Mouse (Mus musculus): ENCODE measurements around the gene Micall2. TPM values are rescaled to one million over a fixed set of nuclear protein-coding genes. Genes with fewer than 3 reads are reported as not detected.

Gene Micall2
- polyA plus RNA-seq, 1 experiment from 2014 or later: 3.5 TPM

GRCm38 (mm10) chr5:139668494-139668893, 67.6 kb downstream of the Micall2 start:
- peak; percentile 47 for ATAC-seq (ENCODE audit: borderline replicate concordance, extremely low read depth, low FRiP score, low TSS enrichment)
- Histone ChIP-seq H3K36me3 (no peaks in the 10 kb centered on the region), H3K4me1 (0 out of 2 replicates have a peak, but pooled peaks cover 3% of the 10 kb centered on the region), H3K4me3 (no peak overlapping the region), H3K9me3 (no peaks in the 10 kb centered on the region), H3K9ac (no peak overlapping the region), H3K27ac (no peak overlapping the region), H3K27me3 (peaks cover 68% of the 10 kb centered on the region), H3K4me2 (no peak overlapping the region; the same call in 1 of the 2 replicates)
- whole genome bisulfite sequencing: 1% methylated on average over 24 of the region's 24 CpGs

GRCm38 (mm10) chr5:139666496-139666895, 69.6 kb downstream of the Micall2 start:
- 19% methylated on average over 2 of the region's 2 CpGs for WGBS

GRCm38 (mm10) chr5:139665375-139665774, 70.8 kb downstream of the Micall2 start:
- Histone ChIP-seq H3K9me3 (no peaks in the 10 kb centered on the region), H3K4me2 (no peak overlapping the region), H3K9ac (no peak overlapping the region), H3K27ac (no peak overlapping the region), H3K4me3 (no peak overlapping the region), H3K27me3 (peaks cover 63% of the 10 kb centered on the region), H3K4me1 (0 out of 2 replicates have a peak, but pooled peaks cover 3% of the 10 kb centered on the region), H3K36me3 (no peaks in the 10 kb centered on the region)
- WGBS: 33% methylated on average over 3 of the region's 3 CpGs
- no peak for ATAC-seq (ENCODE audit: borderline replicate concordance, extremely low read depth, low FRiP score, low TSS enrichment)

More at GRCm38 (mm10) chr5:139666496-139666895, 69.6 kb downstream of the Micall2 start:
- no peak overlapping the region for H3K4me2 ChIP-seq
- H3K36me3 ChIP-seq: no peaks in the 10 kb centered on the region
- no peak overlapping the region for H3K9ac ChIP-seq
- peaks cover 58% of the 10 kb centered on the region for H3K27me3 ChIP-seq
- 0 out of 2 replicates have a peak, but pooled peaks cover 3% of the 10 kb centered on the region for H3K4me1 ChIP-seq
- ATAC-seq (ENCODE audit: borderline replicate concordance, extremely low read depth, low FRiP score, low TSS enrichment): no peak
- H3K9me3 ChIP-seq: no peaks in the 10 kb centered on the region
- H3K4me3 ChIP-seq: no peak overlapping the region
- H3K27ac ChIP-seq: no peak overlapping the region

DNA sequence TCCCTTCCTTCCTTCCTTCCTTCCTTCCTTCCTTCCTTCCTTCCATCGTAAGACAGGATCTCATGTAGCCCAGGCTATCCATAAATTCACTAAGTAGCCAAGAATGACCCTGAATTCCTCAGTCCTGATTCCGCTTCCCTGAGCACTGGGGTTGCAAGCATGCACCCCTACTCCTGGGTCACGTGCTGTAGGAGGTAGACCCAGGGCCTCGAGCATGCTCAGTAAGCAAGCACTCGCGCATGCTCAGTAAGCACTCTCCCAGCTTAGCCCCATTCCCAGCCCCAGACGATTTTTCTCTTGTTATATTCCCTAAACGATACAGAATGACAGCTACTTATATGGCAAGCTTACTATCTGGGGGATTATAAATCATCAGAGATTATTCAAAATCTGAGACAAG, 74.4 kb downstream of the Micall2 start:
- Histone ChIP-seq H3K4me2 (no peak overlapping the region), H3K27me3 (peaks cover 57% of the 10 kb centered on the region), H3K36me3 (no peaks in the 10 kb centered on the region), H3K9ac (no peak overlapping the region), H3K9me3 (no peaks in the 10 kb centered on the region), H3K4me1 (no peaks in the 10 kb centered on the region), H3K27ac (no peak overlapping the region), H3K4me3 (no peak overlapping the region)
- 58% methylated on average over 7 of the region's 8 CpGs for WGBS
- ATAC-seq (ENCODE audit: borderline replicate concordance, extremely low read depth, low FRiP score, low TSS enrichment): no peak

DNA sequence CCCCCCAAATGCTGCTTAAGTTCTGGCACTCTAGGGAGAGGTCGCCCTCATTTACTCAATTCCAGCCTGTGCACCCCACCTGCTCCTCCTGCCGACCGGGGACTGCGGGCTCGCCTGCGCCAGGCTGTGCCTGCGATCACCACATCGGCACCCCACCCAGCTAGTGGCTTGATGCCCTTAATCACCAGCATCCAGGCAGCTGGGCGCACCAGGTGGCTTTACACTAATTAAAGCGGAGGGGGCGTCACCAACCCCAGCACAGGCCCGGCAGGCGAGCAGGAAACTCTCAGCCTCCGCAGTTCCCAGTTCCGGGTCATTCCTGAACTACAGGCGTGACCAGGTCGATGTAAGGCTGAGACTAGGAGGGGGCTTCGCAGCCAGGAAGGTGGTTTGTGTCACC, 76.8 kb downstream of the Micall2 start:
- no peak overlapping the region for H3K4me2 ChIP-seq
- H3K36me3 ChIP-seq: no peaks in the 10 kb centered on the region
- no peak overlapping the region for H3K27ac ChIP-seq
- WGBS: 2% methylated on average over 18 of the region's 18 CpGs
- no peaks in the 10 kb centered on the region for H3K4me1 ChIP-seq
- no peak for ATAC-seq (ENCODE audit: borderline replicate concordance, extremely low read depth, low FRiP score, low TSS enrichment)
- H3K9me3 ChIP-seq: no peaks in the 10 kb centered on the region
- peaks cover 55% of the 10 kb centered on the region for H3K27me3 ChIP-seq
- no peak overlapping the region for H3K9ac ChIP-seq
- no peak overlapping the region for H3K4me3 ChIP-seq

DNA sequence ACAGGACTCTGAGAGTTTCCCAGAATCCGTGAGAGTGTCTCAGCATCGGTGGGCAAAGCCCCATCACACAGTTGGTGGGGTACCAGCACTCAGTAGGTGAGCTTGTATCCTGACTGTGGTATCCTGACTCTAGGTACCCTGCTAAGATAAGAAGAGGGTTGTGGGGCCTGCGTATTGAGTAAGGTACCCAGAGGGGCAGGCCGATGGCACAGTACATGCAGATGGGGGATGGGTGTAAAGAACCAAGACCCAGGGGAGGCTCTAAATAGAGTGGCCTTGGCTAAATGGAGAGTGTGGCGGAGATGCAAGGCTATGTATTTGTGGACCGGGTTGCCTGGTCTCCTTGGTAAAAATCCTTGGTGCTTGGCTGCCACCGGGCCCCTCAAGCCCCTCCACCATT, 77.3 kb downstream of the Micall2 start:
- ATAC-seq (ENCODE audit: borderline replicate concordance, extremely low read depth, low FRiP score, low TSS enrichment): no peak
- WGBS: 34% methylated on average over 7 of the region's 7 CpGs
- H3K4me1 ChIP-seq: no peaks in the 10 kb centered on the region
- H3K36me3 ChIP-seq: no peaks in the 10 kb centered on the region
- no peak overlapping the region for H3K27ac ChIP-seq
- H3K9me3 ChIP-seq: no peaks in the 10 kb centered on the region
- no peak overlapping the region for H3K4me3 ChIP-seq
- H3K4me2 ChIP-seq: no peak overlapping the region
- H3K9ac ChIP-seq: no peak overlapping the region
- H3K27me3 ChIP-seq: peaks cover 56% of the 10 kb centered on the region

DNA sequence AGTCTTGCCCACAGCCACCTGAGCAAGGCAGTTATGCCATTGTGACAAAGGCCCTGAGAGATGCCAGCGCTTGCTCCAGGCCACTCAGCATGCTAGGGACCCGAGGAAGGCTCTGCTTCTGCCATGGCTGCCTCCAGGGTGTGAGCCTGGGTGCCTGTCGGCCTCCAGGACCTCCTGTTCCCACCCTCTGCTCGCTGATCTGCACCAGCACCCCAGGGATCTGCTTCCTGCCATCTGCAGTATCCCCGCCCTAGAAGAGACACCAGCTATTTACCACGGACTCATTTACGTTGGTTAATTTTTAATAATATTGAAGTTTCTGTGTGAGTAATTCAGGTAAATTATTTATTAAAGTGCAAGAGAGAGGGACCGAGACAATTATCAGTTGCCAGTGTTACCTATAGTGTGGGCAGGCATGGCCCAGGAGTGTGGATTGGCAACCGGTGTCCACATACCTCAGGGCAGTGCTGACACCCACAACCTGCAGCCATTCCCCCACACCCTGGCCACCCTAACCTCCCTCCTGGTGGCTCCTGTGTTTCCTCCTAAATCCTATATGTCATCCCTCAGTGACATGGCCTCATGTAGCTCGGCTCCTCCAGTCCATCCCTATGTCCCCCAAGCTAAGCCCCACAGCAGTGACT, 78.1 kb downstream of the Micall2 start:
- no peak overlapping the region for H3K4me3 ChIP-seq
- H3K4me1 ChIP-seq: no peaks in the 10 kb centered on the region
- H3K36me3 ChIP-seq: no peaks in the 10 kb centered on the region
- no peak overlapping the region for H3K27ac ChIP-seq
- H3K9me3 ChIP-seq: no peaks in the 10 kb centered on the region
- peaks cover 56% of the 10 kb centered on the region for H3K27me3 ChIP-seq
- ATAC-seq (ENCODE audit: borderline replicate concordance, extremely low read depth, low FRiP score, low TSS enrichment): no peak
- H3K9ac ChIP-seq: no peak overlapping the region
- 50% methylated on average over 10 of the region's 10 CpGs for WGBS
- H3K4me2 ChIP-seq: no peak overlapping the region

Small RNA genes within 50 kb of the gene (microRNA-seq; reads per million reads assigned to microRNA genes)
- not detected for gene Mir7037

Other genes with a start within 250 kb of the Micall2 start
- 0.09 TPM in 1 of 2 replicates, not detected in the other for gene Uncx, start 192.8 kb downstream of the Micall2 start, polyA plus RNA-seq (2015; fragmentation: Nextera tagmentation; extraction: Ambion mirVana)
- gene Ints1, start 39.3 kb upstream of the Micall2 start, polyA plus RNA-seq (2015; fragmentation: Nextera tagmentation; extraction: Ambion mirVana): 22.8 and 24.7 TPM in 2 replicates
- 14.1 and 15.3 TPM in 2 replicates for gene Mafk, start 55.2 kb upstream of the Micall2 start, polyA plus RNA-seq (2015; fragmentation: Nextera tagmentation; extraction: Ambion mirVana)
- 12.5 and 13.2 TPM in 2 replicates for gene Tmem184a, start 83.6 kb upstream of the Micall2 start, polyA plus RNA-seq (2015; fragmentation: Nextera tagmentation; extraction: Ambion mirVana)
- not detected in 2 replicates for gene Gm26938, start 90.1 kb upstream of the Micall2 start, polyA plus RNA-seq (2015; fragmentation: Nextera tagmentation; extraction: Ambion mirVana)
- 73.9 and 76.8 TPM in 2 replicates for gene Psmg3, start 90.5 kb upstream of the Micall2 start, polyA plus RNA-seq (2015; fragmentation: Nextera tagmentation; extraction: Ambion mirVana)
- gene Elfn1, start 171.6 kb upstream of the Micall2 start, polyA plus RNA-seq (2015; fragmentation: Nextera tagmentation; extraction: Ambion mirVana): 0.11 and 0.47 TPM in 2 replicates